Mouse (Mus musculus) brain, embryonic 14.5 days (tissue): Measurements from ENCODE around the gene Csmd2.

Source experiments
- CTCF ChIP-seq: fragments of 200-500 bp; IDR thresholded peaks from 2 replicates; pipeline ENCODE4 v1.5.1; 2012; ENCODE audit warnings: inconsistent platforms, mild to moderate bottlenecking, moderate library complexity, borderline replicate concordance; ENCODE audit not compliant: insufficient read depth, insufficient read length; ENCODE audit errors: extremely low read depth
- POLR2A ChIP-seq: fragments of 200-500 bp; IDR thresholded peaks from 2 replicates; pipeline ENCODE4 v1.6.1; 2012; ENCODE audit warnings: mild to moderate bottlenecking, inconsistent platforms, borderline replicate concordance; ENCODE audit not compliant: poor library complexity, insufficient read depth, insufficient read length, severe bottlenecking; ENCODE audit errors: extremely low read depth

DNA sequence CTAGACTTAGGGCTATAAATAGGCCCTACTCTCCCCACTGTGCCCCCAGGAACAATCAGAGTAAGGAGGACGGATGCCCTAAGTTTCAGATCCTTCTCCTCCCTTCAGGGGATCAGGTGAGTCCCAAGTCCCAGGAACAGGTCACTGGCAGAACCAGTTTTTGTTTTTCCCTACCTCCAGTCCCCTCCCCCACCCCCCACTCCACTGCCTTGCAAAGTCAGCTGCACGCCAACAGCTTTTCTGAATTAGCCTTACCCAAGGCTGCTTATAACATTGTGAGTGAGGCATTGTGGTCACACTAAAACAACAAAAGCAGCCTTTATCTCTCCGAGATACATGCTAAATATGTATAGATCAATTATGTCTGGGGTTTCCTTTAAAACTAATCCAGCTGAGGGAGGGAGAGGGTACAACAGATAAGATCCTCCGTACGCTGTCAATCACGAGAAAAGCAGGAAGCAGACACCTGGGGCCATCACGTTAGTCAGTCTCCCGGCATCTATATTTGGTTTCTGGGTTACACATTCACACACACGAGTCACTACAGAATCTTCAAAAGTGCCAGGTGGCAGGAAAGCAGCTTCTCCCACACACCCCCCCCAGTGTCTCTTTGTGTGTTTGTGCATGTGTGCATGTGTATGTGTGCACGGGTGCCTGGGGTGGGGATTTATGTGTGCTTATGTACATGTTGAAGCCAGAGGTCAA is 34.5 kb upstream of the Csmd2 start:
- no peak for TF ChIP-seq CTCF
- no peak for TF ChIP-seq POLR2A
